Comparison of ENCODE assay signal across 20 mouse cellular contexts in genomic region chr17:68961160-68961559, GRCm38 (mm10).
"Had no signal": no experiment of that assay in that cellular context is flagged by ENCODE, and none has a peak within 500 bp of the region (broad histone marks: within the 10 kb centered on the region; RNA-seq: fewer than 3 reads in every experiment).

No protein-coding gene starts in this region.

- H3K9ac ChIP-seq: limb, embryonic 13.5 days; liver, embryonic 12.5 days; liver, embryonic 15.5 days; midbrain, embryonic 12.5 days; midbrain, embryonic 15.5 days; neural tube, embryonic 12.5 days; neural tube, embryonic 15.5 days; stomach, embryonic 15.5 days had no signal

- ATAC-seq: hindbrain, postnatal 0 days; inflammation-experienced regulatory T-cells, adult 6 months; liver, embryonic 12.5 days; midbrain, embryonic 15.5 days had no signal

- H3K4me2 ChIP-seq: limb, embryonic 13.5 days; liver, embryonic 12.5 days; liver, embryonic 15.5 days; midbrain, embryonic 12.5 days; midbrain, embryonic 15.5 days; neural tube, embryonic 12.5 days; neural tube, embryonic 15.5 days; stomach, embryonic 15.5 days had no signal

- H3K27me3 ChIP-seq: limb, embryonic 13.5 days; liver, embryonic 12.5 days; liver, embryonic 15.5 days; midbrain, embryonic 12.5 days; midbrain, embryonic 15.5 days; neural tube, embryonic 12.5 days; neural tube, embryonic 15.5 days; stomach, embryonic 15.5 days had no signal

- H3K9me3 ChIP-seq: limb, embryonic 10.5 days; limb, embryonic 13.5 days; midbrain, embryonic 12.5 days; midbrain, embryonic 15.5 days; neural tube, embryonic 12.5 days; neural tube, embryonic 15.5 days; stomach, embryonic 15.5 days had no signal

- H3K36me3 ChIP-seq: limb, embryonic 10.5 days; limb, embryonic 13.5 days; liver, embryonic 12.5 days; liver, embryonic 15.5 days; midbrain, embryonic 12.5 days; midbrain, embryonic 15.5 days; neural tube, embryonic 12.5 days; neural tube, embryonic 15.5 days; stomach, embryonic 15.5 days had no signal

- DNase-seq: layer of hippocampus, adult 9-11 months; liver; lung, adult 18-20 months; right cerebral cortex, adult 18-20 months; right cerebral cortex, postnatal 25 days; spleen, adult 18-20 months; thymus, postnatal 25 days had no signal

- H3K4me3 ChIP-seq: layer of hippocampus, adult 2 months; limb, embryonic 10.5 days; limb, embryonic 13.5 days; liver, embryonic 12.5 days; liver, embryonic 15.5 days; midbrain, embryonic 12.5 days; midbrain, embryonic 15.5 days; neural tube, embryonic 12.5 days; neural tube, embryonic 15.5 days; stomach, embryonic 15.5 days had no signal

- H3K27ac ChIP-seq: hindbrain, postnatal 0 days; layer of hippocampus, adult 2 months; limb, embryonic 10.5 days; limb, embryonic 13.5 days; liver, embryonic 12.5 days; liver, embryonic 15.5 days; macrophage; midbrain, embryonic 12.5 days; midbrain, embryonic 15.5 days; neural tube, embryonic 12.5 days; neural tube, embryonic 15.5 days; stomach, embryonic 15.5 days had no signal

- H3K4me1 ChIP-seq: limb, embryonic 10.5 days; limb, embryonic 13.5 days; liver, embryonic 12.5 days; liver, embryonic 15.5 days; midbrain, embryonic 12.5 days; midbrain, embryonic 15.5 days; neural tube, embryonic 12.5 days; neural tube, embryonic 15.5 days; stomach, embryonic 15.5 days had no signal
